Comparison of ENCODE assay signal across 8 mouse cellular contexts in genomic region chrX:159606936-159607335, GRCm38 (mm10). TPM values are rescaled to one million over a fixed set of nuclear protein-coding genes. Genes with fewer than 3 reads are reported as not detected.
DNase-seq lines count a peak whose midpoint lies in the region; ATAC-seq and TF ChIP-seq lines count a peak whose summit lies in the region.

No protein-coding gene starts in this region.

- no peak for ATAC-seq in Patski
- ATAC-seq in frontal cortex, adult (ENCODE audit: low TSS enrichment) = no peak

- POLR2A ChIA-PET in Patski (lab: Charles Lee) = no interaction called here

- CTCF ChIA-PET in Patski (lab: Charles Lee) = interaction anchor here (1.0 to 1.9 kb wide), 2 partner anchors 9 to 164 kb away, joined by 3 to 4 read pairs; no protein-coding TSS in a partner anchor

- H3K27me3 ChIP-seq in Patski = peaks cover 8% of the 10 kb centered on the region

- TF ChIP-seq CTCF in Patski (IDR thresholded peaks at IDR 0.05) = peak; percentile 68

- in situ Hi-C loops in Patski (cut with MboI; ENCODE audit: low pct_unique_long_range_greater_than_20kb) = loop anchor here (5.0 kb wide), 1 partner anchor 160 kb away; no protein-coding TSS in a partner anchor

- intact Hi-C loops in left cerebral cortex, postnatal 4 days (cut with DNase I) = no loop called here
- intact Hi-C loops in left cerebral cortex, postnatal 25 days (cut with DNase I) = no loop called here

- peak; percentile 30 to 46 for DNase-seq in cerebellum, postnatal 10 days
- no peak for DNase-seq in cerebellum, adult 9-10 months
- peak; percentile 3 for DNase-seq in left cerebral cortex, postnatal 4 days
- no peak for DNase-seq in left cerebral cortex, postnatal 25 days (ENCODE audit: low spot score in 2 of 2)
- no peak for DNase-seq in Patski (ENCODE audit: low read depth, low spot score)
- peak; percentile 10 for DNase-seq in kidney, postnatal 14 days
- DNase-seq in thymus, postnatal 25 days = no peak

RNA-seq across cellular contexts. Expression of gene Sh3kbp1, which starts 20.1 kb away (rescaled TPM):
- total RNA-seq in left cerebral cortex, postnatal 4 days (2021) = 100 to 1,000 TPM in 1 of 2 experiments, 10 to 100 TPM in 1; 95.4 to 102 TPM
- total RNA-seq in left cerebral cortex, postnatal 25 days (2021) = 10 to 100 TPM; 54.7 to 63.5 TPM
- polyA plus RNA-seq in Patski (2021) = 14.4 TPM

Comparison
In these comparisons a context has a peak if more than half of its experiments do, and no peak if none do; other contexts are left out.
1. DNase-seq: peak in cerebellum, postnatal 10 days (2 of 2), left cerebral cortex, postnatal 4 days (single experiment) and kidney, postnatal 14 days (single experiment); none in cerebellum, adult 9-10 months (single experiment), left cerebral cortex, postnatal 25 days (0 of 2), Patski (single experiment) and thymus, postnatal 25 days (single experiment).